Mouse (Mus musculus) 416B (cell line): ENCODE measurements at regions not wholly inside any gene's neighbourhood (a gene's known extent, or its start where the extent isn't known, plus 50 kb on each side); places are given as distances from the start of the nearest gene placed in this dataset.
"Not testable (repeated sequence)": the region's sequence is repeated elsewhere in the genome, so short reads cannot be mapped to it uniquely, and the experiment has no call there.

Experiments used
- DNase-seq: peaks from one replicate; pipeline ENCODE4 v3.0.0; 2011; ENCODE audit warnings: low read depth

DNA sequence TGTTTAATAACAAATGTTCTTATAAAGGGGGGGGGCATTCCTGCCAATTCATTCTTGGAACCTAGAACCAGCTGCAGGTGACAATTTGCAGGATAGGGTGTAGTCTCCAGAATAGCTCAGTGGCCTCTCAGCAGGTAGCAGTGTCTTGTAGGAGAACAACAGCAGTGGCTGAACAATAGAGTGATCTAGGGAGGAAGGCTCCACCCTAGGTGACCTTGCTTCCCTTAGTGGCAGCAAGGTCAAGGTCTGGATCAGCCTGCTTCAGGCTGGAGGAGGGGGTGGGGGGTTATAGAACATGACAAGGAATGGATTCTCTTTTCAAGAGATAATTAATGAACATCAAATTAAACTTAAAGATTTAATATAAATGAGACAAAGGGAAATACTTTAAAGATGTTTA is 358.5 kb upstream of the Tgif2lx2 start:
- DNase-seq, result no peak

DNA sequence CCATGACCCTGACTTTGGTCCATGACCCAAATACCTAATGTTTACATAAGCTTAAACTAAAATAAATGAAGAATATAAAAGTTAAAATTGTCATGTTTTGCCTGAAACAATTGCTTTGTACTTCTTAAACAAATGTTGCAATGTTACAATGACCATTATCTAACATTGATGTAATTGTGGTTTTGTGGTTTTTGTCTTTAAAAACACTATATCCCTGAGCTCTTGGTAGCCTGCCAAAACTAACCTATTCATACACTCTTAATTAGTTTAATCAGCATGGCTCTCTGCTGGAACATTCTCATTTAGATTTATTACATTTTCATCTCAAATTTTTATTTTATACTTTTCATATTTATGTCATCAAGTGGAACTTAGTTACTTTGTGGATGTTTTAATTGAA is 314.4 kb upstream of the Tgif2lx2 start:
- DNase-seq, result peak; percentile 69

DNA sequence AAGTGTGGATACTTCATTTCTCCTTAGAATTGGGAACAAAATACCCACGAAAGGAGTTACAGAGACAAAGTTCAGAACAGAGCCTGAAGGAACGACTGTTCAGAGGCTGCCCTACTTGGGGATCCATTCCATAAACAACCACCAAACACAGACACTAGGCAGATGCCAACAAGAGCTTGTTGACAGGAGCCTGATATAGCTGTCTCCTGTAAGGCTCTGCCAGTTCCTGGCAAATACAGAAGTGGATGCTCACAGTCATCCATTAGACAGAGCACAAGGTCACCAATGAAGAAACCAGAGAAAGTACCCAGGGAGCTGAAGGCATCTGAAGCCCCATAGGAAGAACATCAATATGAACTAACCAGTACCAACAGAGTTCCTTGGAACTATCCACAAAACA is 309.9 kb upstream of the Tgif2lx2 start:
- not testable (repeated sequence) for DNase-seq

DNA sequence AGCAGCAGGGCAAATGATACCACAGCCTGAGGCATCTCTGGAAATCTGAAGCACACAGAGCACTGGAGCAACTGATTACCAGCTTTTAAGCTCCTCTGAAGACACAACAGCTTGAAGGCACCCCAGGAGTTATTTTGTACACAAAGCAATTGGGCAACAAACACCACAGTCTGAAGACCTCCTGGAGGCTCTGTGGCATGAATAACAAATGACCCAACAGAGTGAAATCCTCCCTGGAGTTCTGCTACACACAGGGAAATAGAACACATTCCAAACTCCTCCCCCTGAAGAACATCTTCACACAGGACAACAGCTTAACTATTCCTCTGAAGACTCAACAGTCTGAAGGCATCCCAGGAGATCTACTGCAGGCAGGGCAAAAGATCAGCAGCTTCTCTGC is 291.8 kb upstream of the Tgif2lx2 start:
- DNase-seq, result no peak
